Mouse (Mus musculus) kidney, postnatal 4 days (tissue): ENCODE measurements around the gene Pum1.

Experiments
- DNase-seq, 2 experiments: peaks; one replicate each; pipeline ENCODE4 v3.0.0; 2021; ENCODE audit warnings: mixed read lengths in 2 of 2

Pum1 gene

DNA sequence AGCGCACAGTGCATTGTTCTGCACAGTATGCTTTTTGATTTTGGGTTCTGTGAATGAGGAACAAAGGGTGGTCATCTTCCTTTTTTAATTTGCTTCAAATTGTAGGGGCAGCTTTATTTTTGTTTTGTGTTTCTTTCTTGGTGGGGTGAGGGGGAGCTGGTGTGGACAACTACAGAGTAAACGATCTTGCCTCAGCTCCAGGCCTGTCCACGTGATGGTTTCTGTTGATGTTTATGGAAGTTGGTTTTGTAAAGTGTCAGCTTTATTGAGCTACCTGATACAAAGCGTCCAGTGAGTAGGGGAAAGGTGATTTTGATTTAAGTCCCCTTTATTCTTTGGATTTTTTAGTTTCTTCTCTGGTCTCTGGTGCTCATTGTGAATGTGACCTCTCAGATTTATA lies 72.8 kb downstream of the Pum1 start:
- DNase-seq = no peak

DNA sequence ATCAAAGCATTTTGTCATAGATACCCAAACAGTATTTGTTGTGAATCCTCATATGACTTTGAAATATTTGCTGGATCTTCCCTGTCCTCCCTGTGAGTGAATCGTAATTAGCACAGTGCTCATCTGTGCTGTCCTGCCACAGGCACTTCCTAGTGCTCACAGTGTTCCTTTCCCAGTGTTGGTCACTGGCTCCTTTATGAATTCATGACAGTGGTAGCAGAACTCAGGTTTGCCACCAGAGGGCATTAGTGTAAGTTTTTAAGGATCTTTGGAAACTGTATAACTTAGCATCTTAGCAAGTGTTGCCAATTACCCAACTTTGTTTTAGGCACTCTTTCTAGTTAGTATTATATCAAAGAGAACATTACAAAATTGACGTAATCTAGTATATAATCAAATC lies 75.4 kb downstream of the Pum1 start:
- DNase-seq = peak; percentile 66 to 68

DNA sequence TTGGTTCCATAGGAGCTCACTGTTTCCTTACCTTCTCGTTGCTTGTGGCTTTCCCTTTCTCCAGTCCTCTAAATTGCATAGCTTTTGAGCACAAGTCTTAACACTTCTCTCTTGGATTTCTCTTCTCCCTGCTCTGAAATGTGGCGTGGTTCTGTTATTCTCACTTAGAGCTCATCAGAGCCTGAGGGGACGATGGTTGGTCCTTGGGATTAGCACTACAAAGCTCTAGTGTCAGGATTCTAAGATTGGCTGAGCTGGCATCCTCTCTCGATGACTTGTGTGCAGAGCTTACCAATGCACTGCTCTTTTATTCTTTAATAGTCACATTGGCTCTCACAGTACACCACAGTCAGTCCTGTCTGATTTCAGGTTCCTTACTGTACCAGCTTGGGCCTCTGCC lies 80.9 kb downstream of the Pum1 start:
- no peak for DNase-seq

DNA sequence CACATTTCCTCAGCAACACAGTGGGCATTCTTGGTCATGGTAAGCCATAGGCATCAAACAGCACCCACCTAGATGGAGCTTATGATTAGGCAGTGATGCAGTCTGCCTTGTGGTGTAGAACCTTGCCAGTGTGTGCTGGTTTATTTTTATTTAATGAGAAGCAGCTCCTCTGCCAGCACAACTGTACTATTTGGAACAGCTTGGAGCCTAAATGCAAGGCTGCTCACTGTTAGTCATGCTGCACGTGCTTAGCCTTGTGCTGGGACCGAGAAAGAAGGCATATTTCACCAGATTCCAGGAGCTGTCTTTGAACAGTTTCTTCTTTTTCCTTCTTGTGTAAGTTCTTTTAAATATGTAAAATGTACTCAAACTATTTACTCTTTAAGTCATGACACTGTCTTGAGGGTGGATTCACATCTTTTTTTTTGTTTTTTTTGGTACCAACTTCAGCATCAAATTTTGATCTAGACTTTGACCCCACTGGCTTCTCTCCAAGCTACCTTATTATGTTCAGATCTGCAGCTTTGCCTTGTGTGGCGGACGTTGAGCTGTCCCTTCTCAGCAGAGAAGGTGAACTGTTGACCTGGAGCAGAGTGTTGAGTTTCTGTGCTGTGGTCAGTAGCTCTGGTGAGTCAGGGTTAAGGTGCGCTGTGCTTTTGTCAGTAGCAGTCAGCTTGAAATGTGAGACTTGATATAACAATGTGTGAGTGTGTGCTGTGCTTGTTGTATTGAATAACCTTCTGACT lies 82.6 kb downstream of the Pum1 start:
- no peak for DNase-seq

DNA sequence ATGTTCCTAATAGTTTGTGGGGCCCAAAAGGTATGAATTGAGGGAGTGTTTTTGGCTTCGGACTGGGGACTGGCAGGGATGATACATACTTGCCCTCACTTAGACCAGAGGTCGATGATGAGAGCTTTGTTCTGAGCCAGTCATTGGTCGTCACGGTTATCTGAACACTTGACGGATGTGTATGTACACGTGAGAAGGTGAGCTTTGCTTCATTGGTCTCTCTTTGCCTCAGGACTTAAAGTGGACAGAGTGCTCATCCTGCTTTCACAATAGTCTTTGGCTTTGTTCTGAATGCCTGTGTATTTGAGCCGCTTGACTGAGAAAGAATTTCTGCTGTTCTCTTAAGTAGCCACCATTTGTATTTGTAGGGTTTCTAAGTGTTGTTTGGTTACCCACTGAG lies 86.4 kb downstream of the Pum1 start:
- no peak for DNase-seq

DNA sequence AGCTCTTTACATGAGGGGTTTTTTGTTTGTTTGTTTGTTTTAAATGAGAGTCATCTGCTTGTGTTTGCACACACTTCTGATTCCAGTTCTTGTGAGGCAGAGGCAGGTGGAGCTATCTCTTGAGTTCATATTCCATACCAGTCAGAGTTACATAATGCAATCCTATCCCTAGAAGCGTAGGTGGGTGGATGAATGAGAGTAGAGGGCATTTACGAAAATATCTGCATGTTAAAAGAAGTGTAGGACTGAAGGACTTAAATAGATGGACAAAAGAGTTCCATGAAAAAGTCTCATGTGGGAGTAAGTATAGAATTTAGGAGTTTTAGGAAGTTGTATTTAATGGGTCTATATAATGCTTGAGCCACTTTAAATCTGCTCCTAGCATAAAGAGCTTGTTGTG lies 88.8 kb downstream of the Pum1 start:
- DNase-seq = no peak

DNA sequence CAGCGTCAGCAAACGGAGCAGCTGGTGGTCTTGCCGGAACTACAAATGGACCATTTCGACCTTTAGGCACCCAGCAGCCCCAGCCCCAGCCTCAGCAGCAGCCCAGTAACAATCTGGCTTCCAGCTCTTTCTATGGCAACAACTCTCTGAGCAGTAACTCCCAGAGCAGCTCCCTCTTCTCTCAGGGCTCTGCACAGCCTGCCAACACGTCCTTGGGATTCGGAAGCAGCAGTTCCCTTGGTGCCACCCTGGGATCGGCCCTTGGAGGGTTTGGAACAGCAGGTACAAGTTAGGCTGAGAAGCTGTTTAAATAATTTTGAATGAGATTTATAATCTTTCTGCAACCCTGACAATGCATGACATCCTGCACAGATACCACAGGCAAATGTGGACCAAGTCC lies 89.5 kb downstream of the Pum1 start:
- no peak for DNase-seq

DNA sequence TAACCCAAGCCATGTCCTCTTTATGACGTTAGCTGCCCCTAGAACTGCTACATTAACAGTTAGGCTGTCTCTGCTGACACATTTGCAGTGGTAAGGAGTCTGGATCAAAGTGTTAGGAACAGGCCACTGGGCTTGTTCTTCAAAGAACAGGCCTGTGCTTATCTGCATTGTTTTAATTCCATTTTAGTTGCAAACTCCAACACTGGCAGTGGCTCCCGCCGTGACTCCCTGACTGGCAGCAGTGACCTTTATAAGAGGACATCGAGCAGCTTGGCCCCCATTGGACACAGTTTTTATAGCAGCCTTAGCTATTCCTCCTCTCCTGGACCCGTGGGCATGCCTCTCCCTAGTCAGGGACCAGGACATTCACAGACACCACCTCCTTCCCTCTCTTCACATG lies 90.6 kb downstream of the Pum1 start:
- no peak for DNase-seq

DNA sequence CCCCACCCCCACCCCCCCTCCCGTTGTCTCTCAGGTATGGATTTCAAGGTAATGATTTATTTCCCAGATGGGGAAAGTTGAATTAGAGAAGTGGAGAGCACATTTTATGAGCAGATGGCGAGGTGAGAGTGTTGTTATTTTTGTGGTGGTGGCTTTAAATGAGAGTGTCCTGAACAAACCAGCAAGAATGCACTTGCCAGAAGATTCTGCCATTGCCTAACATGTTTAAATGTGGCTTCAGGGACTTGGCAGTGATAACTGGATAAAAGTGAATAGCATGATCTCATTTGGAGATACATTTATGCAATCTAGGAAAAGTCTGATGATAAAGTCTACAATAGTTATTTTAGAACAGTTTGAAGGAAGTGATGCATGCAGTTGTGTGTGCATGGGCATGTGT lies 91.7 kb downstream of the Pum1 start:
- no peak for DNase-seq

DNA sequence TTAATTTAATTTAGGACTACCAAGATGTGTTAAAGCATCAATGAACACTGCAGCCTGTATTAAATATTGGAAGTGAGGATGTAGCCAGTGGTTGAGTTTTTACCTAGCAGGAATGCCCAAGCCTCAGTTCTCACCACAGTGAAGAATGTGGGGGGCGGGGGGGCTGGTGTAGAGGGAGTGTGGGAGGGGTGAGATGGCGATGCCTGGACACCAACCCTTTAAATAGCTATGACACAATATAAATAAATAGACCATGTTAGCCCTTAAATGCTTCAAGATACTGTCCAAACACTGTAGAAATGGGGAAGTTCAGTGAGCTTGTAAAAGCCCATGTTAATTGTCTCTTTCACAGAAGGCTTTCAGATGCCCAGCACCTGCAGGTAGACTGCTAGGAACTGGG lies 96.8 kb downstream of the Pum1 start:
- no peak for DNase-seq

DNA sequence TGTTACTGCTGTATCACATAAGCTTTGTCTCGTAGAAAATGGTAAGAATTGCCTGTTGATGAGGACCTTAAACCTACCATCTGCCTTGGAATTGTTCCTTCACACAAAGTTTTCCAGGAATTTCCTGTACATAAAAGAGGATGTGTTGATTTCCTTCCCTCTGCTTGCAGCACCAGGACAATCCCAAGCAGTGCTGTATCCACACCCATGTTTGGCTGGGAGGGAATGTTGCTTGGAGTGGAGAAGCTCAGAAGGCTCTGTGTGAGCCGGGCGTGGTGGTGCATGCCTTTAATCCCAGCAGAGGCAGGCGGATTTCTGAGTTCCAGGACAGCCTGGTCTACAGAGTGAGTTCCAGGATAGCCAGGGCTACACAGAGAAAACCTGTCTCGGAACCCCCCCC lies 98.7 kb downstream of the Pum1 start:
- DNase-seq = no peak

DNA sequence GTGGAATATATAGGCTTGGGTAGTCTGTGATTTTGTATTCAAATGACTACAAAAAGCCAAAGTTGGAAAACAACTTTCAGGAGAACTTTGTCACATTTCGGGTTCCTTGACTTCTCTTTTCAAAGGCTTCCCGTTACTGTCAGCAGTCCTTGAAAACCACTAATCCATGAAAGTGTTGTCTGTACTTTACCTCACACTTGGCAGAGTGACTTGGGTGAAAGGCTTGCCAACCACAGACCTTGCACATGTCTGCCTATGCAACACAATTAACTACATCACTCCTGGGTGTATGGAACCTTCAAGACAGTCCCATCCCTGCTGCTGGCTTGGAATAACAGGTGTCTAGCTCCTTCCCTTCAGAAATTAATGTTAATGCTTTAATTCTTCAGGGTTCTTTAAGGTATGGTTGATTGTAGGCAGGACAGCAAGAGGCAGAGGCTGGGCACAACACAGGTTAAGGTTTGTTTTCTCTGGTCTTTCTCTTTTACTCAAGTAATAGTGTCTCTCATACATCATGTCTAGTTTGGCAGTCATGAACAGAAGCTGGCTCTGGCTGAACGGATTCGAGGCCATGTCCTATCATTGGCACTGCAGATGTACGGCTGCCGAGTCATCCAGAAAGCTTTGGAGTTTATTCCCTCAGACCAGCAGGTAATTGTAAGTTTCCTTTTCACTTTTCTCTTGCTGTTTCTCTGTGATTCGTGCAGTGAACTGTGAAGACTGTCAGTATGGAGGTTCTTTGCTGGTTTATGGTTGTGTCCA lies 102.5 kb downstream of the Pum1 start:
- DNase-seq = no peak

DNA sequence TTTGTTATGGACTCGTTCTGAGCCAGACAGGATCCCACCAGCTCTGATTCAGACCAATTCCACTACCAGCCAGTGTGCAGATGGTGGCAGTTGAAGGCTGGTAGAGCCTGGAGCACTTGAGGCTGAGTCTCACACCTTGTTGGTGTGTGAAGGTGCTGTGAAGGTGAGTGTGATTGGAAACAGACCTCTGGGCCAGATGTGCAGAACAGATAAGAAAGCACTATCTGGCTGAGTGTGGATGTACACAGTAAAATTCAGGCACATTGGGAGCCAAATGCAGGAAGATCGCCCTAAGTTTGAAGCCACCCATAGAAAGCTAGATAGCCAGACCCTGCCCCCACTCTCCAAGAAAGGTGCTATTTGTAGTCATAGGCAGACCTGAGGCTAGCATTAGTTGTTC lies 103.3 kb downstream of the Pum1 start:
- DNase-seq = no peak

DNA sequence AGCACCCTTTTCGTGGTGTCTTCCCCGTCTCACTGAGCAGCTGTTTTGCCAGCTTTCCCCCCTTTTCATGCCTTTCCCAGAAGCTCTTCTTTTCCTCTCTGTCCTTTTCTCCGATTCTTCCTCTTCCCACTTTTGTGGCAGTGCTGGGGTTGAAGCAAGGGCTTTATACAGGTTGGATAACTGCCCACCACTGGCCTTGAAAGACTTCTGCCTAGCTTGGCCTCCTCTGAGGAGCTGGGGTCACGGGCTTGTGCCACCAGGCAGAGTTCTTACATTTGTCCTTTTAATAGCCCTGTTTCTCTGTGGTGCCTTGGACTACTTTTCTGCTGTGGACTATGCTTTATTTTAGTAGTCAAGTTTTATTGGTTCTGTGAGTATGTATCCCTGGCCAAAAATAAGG lies 103.8 kb downstream of the Pum1 start:
- DNase-seq = no peak

DNA sequence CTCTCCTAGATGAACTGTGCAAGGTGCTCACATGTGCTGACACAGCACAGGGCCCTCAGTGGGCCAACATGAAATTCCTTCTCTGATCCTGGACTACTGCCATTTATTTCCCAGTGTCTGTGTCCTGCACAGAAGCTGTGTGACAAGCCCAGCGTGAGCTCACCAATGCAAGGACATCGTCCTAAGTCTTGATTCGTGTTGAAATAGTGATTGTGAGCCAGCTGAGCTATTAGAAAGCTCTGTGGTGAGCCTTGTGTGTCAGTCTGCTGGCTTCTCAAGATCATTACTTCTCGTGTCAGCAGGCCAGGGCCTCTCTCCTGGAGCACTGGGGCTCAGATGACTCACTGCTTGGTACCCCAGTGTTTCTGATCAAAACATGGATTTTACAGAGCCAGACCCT lies 110.8 kb downstream of the Pum1 start:
- DNase-seq = no peak

DNA sequence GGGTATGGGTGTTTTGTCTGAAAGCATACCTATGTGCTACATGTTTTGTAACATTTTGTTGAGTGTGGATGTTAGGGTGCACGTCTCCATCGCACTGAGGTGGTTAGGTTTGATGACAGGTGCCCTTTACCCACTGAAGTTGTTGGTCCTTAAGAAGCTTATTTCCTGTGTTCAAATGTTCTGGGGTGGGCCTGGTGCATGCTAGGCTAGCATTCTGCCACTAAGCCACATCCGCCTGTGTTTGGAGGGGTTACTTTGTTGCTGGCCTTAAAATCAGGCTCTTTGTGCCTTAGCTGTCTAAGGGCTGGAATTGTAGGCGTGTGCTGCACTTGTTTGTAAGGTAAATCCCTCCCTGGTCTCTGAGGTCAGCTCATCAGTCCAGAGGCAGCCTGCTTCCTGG lies 111.7 kb downstream of the Pum1 start:
- no peak for DNase-seq

DNA sequence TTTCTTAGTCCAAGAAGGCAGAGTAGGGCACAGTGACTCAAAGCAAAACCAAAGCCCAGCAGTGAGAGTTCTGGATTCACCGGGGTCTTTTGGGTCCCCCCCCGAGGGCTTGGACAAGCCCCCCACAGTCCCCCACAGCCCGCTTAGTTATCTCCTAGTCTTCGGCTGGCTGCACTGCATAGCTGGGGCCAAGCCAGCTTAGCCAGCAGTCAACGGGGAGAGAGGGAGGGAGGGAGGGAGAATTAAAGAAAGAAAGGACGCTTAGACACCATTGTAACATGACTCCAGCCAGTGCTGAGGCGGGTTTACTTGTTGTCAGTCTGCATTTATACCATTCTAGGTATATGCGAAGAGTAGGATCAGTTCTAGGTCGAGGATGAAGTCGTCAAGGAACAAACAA lies 114.5 kb downstream of the Pum1 start:
- no peak for DNase-seq

DNA sequence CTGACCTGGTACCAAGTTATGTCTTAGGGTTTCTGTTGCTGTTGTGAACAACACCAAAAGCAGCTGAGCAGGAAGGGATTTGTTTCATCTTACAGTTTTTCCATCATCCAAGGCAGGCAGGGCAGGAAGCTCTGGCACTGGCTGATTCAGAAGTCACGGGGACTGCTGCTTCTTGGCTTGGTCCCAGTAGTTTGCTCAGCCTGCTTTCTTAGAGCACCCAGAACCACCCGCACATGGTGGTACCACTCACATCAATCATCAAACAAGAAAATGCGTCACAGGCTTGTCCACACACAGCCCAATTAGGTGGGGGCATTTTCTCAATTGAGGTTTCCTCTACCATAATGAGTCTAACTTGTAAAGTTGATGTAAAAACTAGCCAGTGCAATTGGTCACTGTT lies 115.9 kb downstream of the Pum1 start:
- no peak for DNase-seq

DNA sequence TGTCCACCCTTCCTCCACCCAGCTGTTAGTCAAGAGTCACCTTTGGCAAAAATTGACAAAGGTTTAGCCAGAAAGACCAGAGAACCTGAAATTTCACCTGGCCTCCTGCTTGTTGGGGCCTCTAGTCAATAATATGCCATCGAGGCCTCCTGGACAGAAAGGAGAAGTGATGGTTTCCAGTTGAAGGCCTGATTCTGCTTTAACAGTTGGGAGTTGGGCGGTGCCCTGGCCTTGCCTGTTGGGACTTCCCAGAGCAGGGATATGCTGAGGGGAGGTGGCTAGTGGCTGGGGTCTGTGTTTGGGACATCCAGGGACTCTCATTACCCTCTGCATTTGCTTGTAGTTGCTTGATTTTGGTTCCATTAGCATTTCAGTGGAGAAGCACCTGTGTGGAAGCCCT lies 119.4 kb downstream of the Pum1 start:
- no peak for DNase-seq

DNA sequence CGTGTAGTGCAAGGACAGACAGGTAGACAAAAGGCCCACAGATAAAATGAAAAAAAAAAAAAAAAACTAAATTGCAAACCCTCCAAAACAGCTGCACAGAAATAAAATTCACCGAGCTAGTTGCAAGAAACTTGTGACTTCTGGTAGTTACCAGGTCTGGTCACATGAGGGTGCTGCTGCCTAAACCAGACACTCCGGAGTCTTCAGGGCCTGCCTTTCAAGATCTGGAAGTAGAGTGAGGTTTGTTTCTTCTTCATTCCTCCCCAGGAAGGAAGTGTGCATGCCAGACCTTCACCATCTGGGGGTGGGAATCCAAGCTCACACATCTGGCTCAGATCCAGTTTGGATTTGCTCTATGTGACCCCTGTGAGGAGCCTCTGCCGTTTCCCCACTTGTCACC lies 121.6 kb downstream of the Pum1 start:
- peak; percentile 78 to 80 for DNase-seq

DNA sequence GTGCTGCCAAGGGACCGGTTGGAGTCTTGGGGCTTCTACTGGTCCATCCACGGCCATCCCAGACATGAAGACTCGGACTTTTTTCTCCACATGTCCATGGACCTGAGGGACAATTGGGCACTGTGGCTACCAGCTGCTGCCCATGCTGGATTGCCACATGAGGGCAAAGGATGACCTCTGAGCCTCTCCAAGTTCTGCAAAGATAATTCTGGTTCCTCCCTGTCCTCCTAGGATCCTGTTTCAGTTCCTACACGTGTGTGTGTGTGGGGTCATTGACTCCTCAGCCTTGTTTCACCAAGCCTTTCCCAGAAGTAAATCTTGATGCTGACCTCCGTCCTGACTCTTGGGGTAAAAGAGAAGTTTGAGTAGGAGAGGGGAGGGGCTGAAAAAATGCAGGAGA lies 124.4 kb downstream of the Pum1 start:
- no peak for DNase-seq

DNA sequence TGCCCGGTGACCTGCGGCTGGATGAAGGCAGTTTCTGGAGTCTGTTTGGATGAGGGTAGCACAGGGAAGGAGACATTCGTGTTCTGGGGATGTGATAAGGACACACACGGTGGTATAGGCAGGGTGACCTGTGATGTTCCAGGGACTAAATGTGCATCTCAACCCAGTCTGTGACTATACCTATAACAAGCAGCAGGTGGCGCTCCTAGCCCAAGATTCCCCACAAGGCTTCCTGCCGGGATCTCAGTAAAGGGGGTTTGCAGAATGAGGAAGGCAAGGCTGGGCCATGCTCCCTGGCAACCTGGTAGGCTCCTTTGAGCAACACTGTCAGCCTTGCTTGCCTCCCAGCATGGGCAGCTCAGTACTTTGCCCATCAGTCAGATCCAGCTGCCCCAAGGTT lies 127.1 kb downstream of the Pum1 start:
- peak; percentile 88 for DNase-seq

DNA sequence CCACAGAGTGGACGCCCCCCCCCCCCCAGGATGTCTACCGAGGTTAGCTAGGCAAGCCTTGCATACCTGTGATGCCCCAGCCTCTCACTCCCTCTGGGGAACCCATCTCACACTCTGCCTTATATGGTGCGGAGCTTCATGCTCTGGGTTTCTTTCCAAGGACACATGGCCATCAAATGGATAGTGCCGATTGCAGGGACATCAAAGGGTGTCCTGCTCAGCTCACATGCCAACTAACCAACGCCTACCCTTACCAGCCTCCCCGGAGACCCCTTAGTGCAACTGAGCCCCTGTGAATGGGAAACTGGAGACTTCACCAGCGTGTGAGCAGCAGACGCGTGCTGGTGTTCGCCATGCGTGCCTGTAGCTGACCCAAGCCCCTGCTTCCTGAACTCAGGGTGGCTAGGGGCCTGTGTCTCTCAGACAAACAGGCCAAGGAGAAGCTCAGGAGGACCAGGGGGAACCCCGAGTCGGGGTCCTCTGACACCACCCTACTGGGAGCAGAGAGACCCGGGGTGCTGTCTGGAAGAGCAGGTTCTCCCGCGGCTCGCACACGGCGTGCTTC lies 128.8 kb downstream of the Pum1 start:
- DNase-seq = peak; percentile 22 to 45
